9 mouse cellular contexts compared by ENCODE assay signal in the genomic region with DNA sequence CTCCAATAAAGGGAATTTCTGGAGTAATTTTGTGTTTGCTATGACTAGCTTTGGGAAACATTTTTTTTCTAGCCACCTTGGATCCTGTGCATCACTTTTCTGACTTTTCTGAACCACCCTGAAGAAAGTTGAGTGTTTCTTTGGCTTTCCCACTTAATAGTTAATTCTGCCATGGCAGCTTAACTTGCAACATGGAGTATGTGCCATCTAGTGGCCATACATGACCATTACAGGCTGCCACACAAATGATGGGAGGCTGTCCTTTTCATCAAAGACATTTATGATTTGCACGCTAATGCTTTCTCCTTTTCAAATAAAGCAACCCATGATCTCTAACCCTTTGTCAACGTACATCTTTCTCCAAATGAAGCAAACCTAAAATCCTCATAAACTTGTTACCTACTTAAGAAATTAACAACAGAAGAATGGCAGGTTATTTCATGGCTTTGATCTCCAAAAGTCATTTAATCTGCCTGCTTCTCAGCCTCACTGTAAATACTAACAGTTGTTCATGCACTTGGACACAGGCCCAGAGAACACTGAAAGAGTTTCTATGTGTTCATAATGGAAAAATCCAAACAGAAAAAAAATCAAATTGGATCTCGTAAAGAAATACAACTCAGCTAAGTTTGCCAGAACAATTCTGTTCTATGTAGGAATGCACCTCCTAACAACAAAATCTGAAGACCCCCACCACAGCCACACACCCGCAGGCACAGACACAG.
A peak's percentile ranks its signal among the peaks of the same experiment; 100 is the strongest.
DNase-seq lines count a peak whose midpoint lies in the region; ATAC-seq lines count a peak whose summit lies in the region.
"Had no signal": no experiment of that assay in that cellular context is flagged by ENCODE, and none has a peak within 500 bp of the region (broad histone marks: within the 10 kb centered on the region; RNA-seq: fewer than 3 reads in every experiment).

No protein-coding gene starts in this region.

- no peak overlapping the region for H3K27ac ChIP-seq in kidney, embryonic 15.5 days
- H3K27ac ChIP-seq: midbrain, embryonic 12.5 days had no signal

- no peak overlapping the region for H3K4me2 ChIP-seq in kidney, embryonic 15.5 days
- H3K4me2 ChIP-seq: midbrain, embryonic 12.5 days had no signal

- peaks cover 36% of the 10 kb centered on the region for H3K4me1 ChIP-seq in kidney, embryonic 15.5 days

- H3K4me3 ChIP-seq in kidney, embryonic 15.5 days (replicated peaks) = no peak overlapping the region
- H3K4me3 ChIP-seq: midbrain, embryonic 12.5 days had no signal

- H3K36me3 ChIP-seq in kidney, embryonic 15.5 days = 0 out of 2 replicates have a peak, but pooled peaks cover 3% of the 10 kb centered on the region
- H3K36me3 ChIP-seq: midbrain, embryonic 12.5 days had no signal

- WGBS in kidney, embryonic 15.5 days = 41% methylated on average over 4 of the region's 4 CpGs

- peak; percentile 57 for DNase-seq in kidney, adult 18-20 months
- DNase-seq in CD8-positive naive resting alpha-beta T cell, adult 2 months (ENCODE audit: low read depth in 2 of 2, low spot score in 2 of 2) = peak; percentile 39 to 58
- peak; percentile 68 to 75 for DNase-seq in left cerebral cortex, postnatal 14 days (ENCODE audit: low spot score in 2 of 2)
- no peak for DNase-seq in ovary, postnatal 36 days (ENCODE audit: low spot score)

- H3K9me3 ChIP-seq in kidney, embryonic 15.5 days (replicated peaks) = no peaks in the 10 kb centered on the region
- H3K9me3 ChIP-seq: midbrain, embryonic 12.5 days had no signal

- H3K9ac ChIP-seq in kidney, embryonic 15.5 days = no peak overlapping the region
- H3K9ac ChIP-seq: midbrain, embryonic 12.5 days had no signal

- intact Hi-C loops in left cerebral cortex, postnatal 14 days (cut with DNase I) = loop anchor here (2.0 to 5.0 kb wide), 2 partner anchors 90 to 414 kb away; no protein-coding TSS in a partner anchor

- no peaks in the 10 kb centered on the region for H3K27me3 ChIP-seq in kidney, embryonic 15.5 days

- no peak for ATAC-seq in kidney, embryonic 15.5 days (replicated peaks; ENCODE audit: low FRiP score)
- ATAC-seq in activated CD4-positive, CD25-positive, alpha-beta regulatory T cell, adult 4 months = peak; percentile 64
- ATAC-seq in erythroid progenitor cell, adult 5-6 weeks (replicated peaks; ENCODE audit: low FRiP score, poor library complexity, severe bottlenecking) = peak; percentile 58; the same call in 1 of the 2 replicates
- peak; percentile 54; the same call in 1 of the 2 replicates for ATAC-seq in monocyte, adult 5-6 weeks (replicated peaks; ENCODE audit: insufficient number of reproducible peaks, low FRiP score, low TSS enrichment, poor library complexity, severe bottlenecking)
